Mouse (Mus musculus) intestine, embryonic 16.5 days (tissue): ENCODE measurements around the gene Amotl2. TPM values are rescaled to one million over a fixed set of nuclear protein-coding genes. Genes with fewer than 3 reads are reported as not detected.
"Not testable (repeated sequence)": the region's sequence is repeated elsewhere in the genome, so short reads cannot be mapped to it uniquely, and the experiment has no call there.

Experiments used
- ATAC-seq: fragments of 200-750 bp; cut with Nextera tagmentation; 2 replicates; pipeline ENCODE4 v1.8.0; 2017; ENCODE audit warnings: moderate TSS enrichment, moderate library complexity
- H3K27ac ChIP-seq: fragments of 300-500 bp; sonication (generic); 2 replicates; pipeline ENCODE4 v1.5.1; 2014; ENCODE audit warnings: mild to moderate bottlenecking, low read length
- H3K27me3 ChIP-seq: fragments of 300-500 bp; sonication (generic); replicated peaks from 2 replicates; pipeline ENCODE4 v1.6.1; 2014; ENCODE audit warnings: low read length, control low read depth, mixed read lengths; ENCODE audit not compliant: control insufficient read depth, insufficient read depth
- H3K36me3 ChIP-seq: fragments of 300-500 bp; sonication (generic); 2 replicates; pipeline ENCODE4 v1.6.1; 2014; ENCODE audit warnings: low read length, control low read depth; ENCODE audit not compliant: control insufficient read depth, insufficient read depth
- H3K4me1 ChIP-seq: fragments of 300-500 bp; sonication (generic); 2 replicates; pipeline ENCODE4 v1.6.1; 2014; ENCODE audit warnings: low read length, control low read depth, mixed read lengths; ENCODE audit not compliant: control insufficient read depth, insufficient read depth
- H3K4me2 ChIP-seq: fragments of 300-500 bp; sonication (generic); 2 replicates; pipeline ENCODE4 v1.6.1; 2014; ENCODE audit warnings: low read depth, low read length, control low read depth
- H3K4me3 ChIP-seq: fragments of 300-500 bp; sonication (generic); 2 replicates; pipeline ENCODE4 v1.5.1; 2014; ENCODE audit warnings: mild to moderate bottlenecking, low read length
- H3K9ac ChIP-seq: fragments of 300-500 bp; sonication (generic); 2 replicates; pipeline ENCODE4 v1.6.1; 2014; ENCODE audit warnings: low read depth, low read length
- H3K9me3 ChIP-seq: fragments of 300-500 bp; sonication (generic); 2 replicates; pipeline ENCODE4 v1.6.1; 2016; ENCODE audit warnings: low read length, control low read depth; ENCODE audit not compliant: control insufficient read depth
- WGBS: fragments of 180-500 bp; shearing (Covaris S2); extraction: QIAGEN DNeasy Blood & Tissue Kit; methylation state at CpG from one replicate; pipeline ENCODE4 v1.1.7; 2014; 5-methylcytosine and 5-hydroxymethylcytosine counted together
- polyA plus RNA-seq: library from polyadenylated mRNA; unstranded; fragments of >200 nt; fragmentation: Nextera tagmentation; extraction: Ambion mirVana; gene quantifications from 2 replicates; pipeline ENCODE4 v1.2.1, GENCODE M21; 2015

The Amotl2 gene
- polyA plus RNA-seq, 1 experiment from 2014 or later = 20.4 TPM

GRCm38 (mm10) chr9:102759581-102760001 lies 43.1 kb downstream of the Amotl2 start:
- H3K9me3 ChIP-seq = no peaks in the 10 kb centered on the region
- peak overlapping the region; percentile 80 for H3K27ac ChIP-seq
- no peak overlapping the region for H3K4me2 ChIP-seq
- WGBS = 34% methylated on average over 5 of the region's 5 CpGs
- H3K9ac ChIP-seq = no peak overlapping the region
- no peaks in the 10 kb centered on the region for H3K36me3 ChIP-seq
- no peak for ATAC-seq
- peaks cover 34% of the 10 kb centered on the region for H3K4me1 ChIP-seq
- H3K4me3 ChIP-seq = no peak overlapping the region
- H3K27me3 ChIP-seq = no peaks in the 10 kb centered on the region

- Histone ChIP-seq H3K36me3 (no peaks in the 10 kb centered on the region), H3K9ac (no peak overlapping the region), H3K4me2 (no peak overlapping the region), H3K27me3 (no peaks in the 10 kb centered on the region), H3K4me1 (peaks cover 23% of the 10 kb centered on the region), H3K4me3 (no peak overlapping the region), H3K9me3 (no peaks in the 10 kb centered on the region), H3K27ac (no peak overlapping the region)
- ATAC-seq = no peak
- 88% methylated on average over 7 of the region's 7 CpGs for WGBS
Measured at GRCm38 (mm10) chr9:102761599-102761998, 45.1 kb downstream of the Amotl2 start.

- 39% methylated on average over 3 of the region's 3 CpGs for WGBS
- Histone ChIP-seq H3K4me2 (no peak overlapping the region), H3K27me3 (no peaks in the 10 kb centered on the region), H3K4me1 (peaks cover 26% of the 10 kb centered on the region), H3K9me3 (no peaks in the 10 kb centered on the region), H3K4me3 (no peak overlapping the region), H3K9ac (no peak overlapping the region), H3K27ac (peak overlapping the region; percentile 43), H3K36me3 (no peaks in the 10 kb centered on the region)
- no peak for ATAC-seq
Measured at GRCm38 (mm10) chr9:102762836-102763235, 46.4 kb downstream of the Amotl2 start.

GRCm38 (mm10) chr9:102763520-102763919 lies 47.0 kb downstream of the Amotl2 start:
- 57% methylated on average over 8 of the region's 8 CpGs for WGBS
- no peak for ATAC-seq

GRCm38 (mm10) chr9:102764540-102764939 lies 48.1 kb downstream of the Amotl2 start:
- H3K4me3 ChIP-seq, H3K27ac ChIP-seq, H3K36me3 ChIP-seq, H3K9me3 ChIP-seq, H3K9ac ChIP-seq, H3K4me2 ChIP-seq, H3K27me3 ChIP-seq, ATAC-seq: not testable (repeated sequence)
- peaks cover 24% of the 10 kb centered on the region for H3K4me1 ChIP-seq
- WGBS = 86% methylated on average over 1 of the region's 2 CpGs

More at GRCm38 (mm10) chr9:102763520-102763919, 47.0 kb downstream of the Amotl2 start:
- H3K27ac ChIP-seq = peak overlapping the region; percentile 43
- H3K4me1 ChIP-seq = peaks cover 26% of the 10 kb centered on the region
- H3K27me3 ChIP-seq = no peaks in the 10 kb centered on the region
- H3K9ac ChIP-seq = no peak overlapping the region
- no peak overlapping the region for H3K4me3 ChIP-seq
- no peak overlapping the region for H3K4me2 ChIP-seq
- no peaks in the 10 kb centered on the region for H3K9me3 ChIP-seq
- H3K36me3 ChIP-seq = no peaks in the 10 kb centered on the region

- Histone ChIP-seq H3K9me3 (no peaks in the 10 kb centered on the region), H3K4me2 (no peak overlapping the region), H3K9ac (no peak overlapping the region), H3K36me3 (no peaks in the 10 kb centered on the region), H3K27me3 (no peaks in the 10 kb centered on the region), H3K4me3 (no peak overlapping the region), H3K27ac (peak overlapping the region; percentile 37), H3K4me1 (peaks cover 27% of the 10 kb centered on the region)
- WGBS = 81% methylated on average over 3 of the region's 3 CpGs
- ATAC-seq = no peak
Measured at GRCm38 (mm10) chr9:102766741-102767140, 50.3 kb downstream of the Amotl2 start.

- Histone ChIP-seq H3K4me3 (no peak overlapping the region), H3K4me1 (peaks cover 15% of the 10 kb centered on the region), H3K27ac (peak overlapping the region; percentile 34; the same call in 1 of the 2 replicates), H3K9ac (no peak overlapping the region), H3K4me2 (no peak overlapping the region), H3K27me3 (no peaks in the 10 kb centered on the region), H3K9me3 (no peaks in the 10 kb centered on the region), H3K36me3 (no peaks in the 10 kb centered on the region)
- 42% methylated on average over 3 of the region's 3 CpGs for WGBS
- ATAC-seq = no peak
Measured at GRCm38 (mm10) chr9:102769257-102769656, 52.8 kb downstream of the Amotl2 start.

- 84% methylated on average over 16 of the region's 16 CpGs for WGBS
- Histone ChIP-seq H3K4me1 (peaks cover 15% of the 10 kb centered on the region), H3K9me3 (no peaks in the 10 kb centered on the region), H3K4me3 (no peak overlapping the region), H3K27ac (no peak overlapping the region), H3K27me3 (no peaks in the 10 kb centered on the region), H3K36me3 (no peaks in the 10 kb centered on the region), H3K9ac (no peak overlapping the region), H3K4me2 (no peak overlapping the region)
- ATAC-seq = no peak
Measured at GRCm38 (mm10) chr9:102770190-102770589, 53.7 kb downstream of the Amotl2 start.

- H3K9ac ChIP-seq = 0 out of 2 replicates have a peak overlapping the region, but pooled peaks have one; percentile 25
- peak; percentile 94 for ATAC-seq
Measured at GRCm38 (mm10) chr9:102771308-102771895, 54.9 kb downstream of the Amotl2 start.

More at GRCm38 (mm10) chr9:102771308-102771895, 54.9 kb downstream of the Amotl2 start:
- Histone ChIP-seq H3K27ac (no peak overlapping the region), H3K27me3 (no peaks in the 10 kb centered on the region), H3K4me3 (0 out of 2 replicates have a peak overlapping the region, but pooled peaks have one; percentile 1), H3K4me2 (peak overlapping the region; percentile 11), H3K4me1 (peaks cover 15% of the 10 kb centered on the region), H3K36me3 (no peaks in the 10 kb centered on the region), H3K9me3 (no peaks in the 10 kb centered on the region)
- 36% methylated on average over 21 of the region's 21 CpGs for WGBS
